Mouse (Mus musculus): ENCODE measurements around the gene Phka2.

Gene Phka2

GRCm38 (mm10) chrX:160598562-160599458, 96.8 kb downstream of the Phka2 start:
- peak; percentile 12 for DNase-seq

- no peak for DNase-seq
Measured at GRCm38 (mm10) chrX:160601053-160601452, 99.1 kb downstream of the Phka2 start.

DNA sequence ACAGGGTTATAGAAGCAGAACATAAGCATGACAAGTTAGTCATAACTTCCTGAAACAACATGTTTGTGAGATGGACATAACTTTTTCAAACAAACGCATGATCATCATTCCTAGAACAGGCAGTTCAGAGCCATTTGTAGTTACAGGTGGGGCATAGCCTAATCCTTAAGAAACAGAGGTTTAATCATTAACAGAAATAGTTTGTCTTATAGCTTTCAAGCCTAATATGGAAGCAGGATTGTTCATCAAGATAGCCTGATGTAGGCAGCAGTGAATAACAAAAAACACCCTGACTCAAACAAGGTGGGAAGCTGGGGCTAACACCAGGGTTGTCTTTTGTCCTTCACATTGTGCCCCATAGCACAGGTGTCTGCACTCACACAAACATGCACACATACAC, 100.8 kb downstream of the Phka2 start:
- DNase-seq, result no peak

GRCm38 (mm10) chrX:160603316-160603715, 101.3 kb downstream of the Phka2 start:
- DNase-seq, result no peak

- DNase-seq, result no peak
Measured at GRCm38 (mm10) chrX:160603981-160604541, 102.1 kb downstream of the Phka2 start.

- peak; percentile 40 for DNase-seq
Measured at GRCm38 (mm10) chrX:160609849-160610248, 107.9 kb downstream of the Phka2 start.

DNA sequence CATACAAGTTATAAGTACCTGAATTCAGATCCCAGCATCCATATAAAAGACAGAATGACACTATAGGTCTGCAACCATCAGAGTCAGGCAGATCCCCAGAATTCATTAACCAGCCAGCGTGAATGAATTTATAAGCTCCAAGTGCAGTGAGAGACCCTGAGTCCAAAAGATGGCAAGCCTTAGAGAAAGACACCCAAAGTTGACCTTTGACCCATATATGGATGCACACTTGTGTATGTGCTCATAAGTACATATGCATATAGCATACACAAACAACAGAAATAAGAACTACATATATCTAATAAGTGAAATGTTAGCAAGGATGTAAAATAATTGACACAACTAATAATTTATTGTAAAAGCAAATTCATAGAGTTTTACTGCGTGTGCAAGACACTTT, 108.5 kb downstream of the Phka2 start:
- DNase-seq, result no peak

DNA sequence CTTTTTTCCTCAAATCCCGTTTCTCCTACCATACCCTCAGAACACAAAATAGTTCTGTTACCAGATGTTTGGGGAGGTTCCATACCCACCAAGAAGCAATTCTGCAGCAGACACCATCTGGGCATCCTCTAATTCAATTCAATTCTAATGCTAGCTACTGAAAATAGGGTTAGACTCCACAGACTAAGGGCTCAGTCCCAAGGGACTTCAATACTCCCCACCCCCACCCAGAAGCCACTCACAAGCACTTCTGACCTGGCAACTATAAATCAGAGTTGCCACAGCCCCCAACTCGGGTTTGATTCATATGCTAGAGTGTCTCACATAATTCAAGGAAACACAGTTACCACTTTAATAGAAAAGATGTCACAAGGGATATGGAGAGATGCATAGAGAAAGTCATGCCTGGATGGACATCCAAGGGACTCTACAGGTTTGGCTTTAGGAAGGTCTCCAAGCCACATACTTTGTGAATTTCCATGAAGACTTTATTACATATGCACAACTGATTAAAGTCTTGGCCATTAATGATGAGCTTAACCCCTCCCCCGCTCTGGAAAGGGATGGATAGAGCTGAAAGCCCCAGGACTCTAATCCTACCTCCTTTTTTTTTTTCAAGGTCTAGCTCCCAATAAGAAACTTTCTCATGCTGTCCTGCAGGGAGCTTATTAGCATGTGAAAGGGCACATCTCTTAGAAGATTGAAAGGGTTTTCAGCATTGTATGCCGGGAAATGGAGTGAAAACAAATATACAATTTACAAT, 109.1 kb downstream of the Phka2 start:
- DNase-seq, result no peak
